ENCODE assay signal across 8 mouse cellular contexts in the genomic region with DNA sequence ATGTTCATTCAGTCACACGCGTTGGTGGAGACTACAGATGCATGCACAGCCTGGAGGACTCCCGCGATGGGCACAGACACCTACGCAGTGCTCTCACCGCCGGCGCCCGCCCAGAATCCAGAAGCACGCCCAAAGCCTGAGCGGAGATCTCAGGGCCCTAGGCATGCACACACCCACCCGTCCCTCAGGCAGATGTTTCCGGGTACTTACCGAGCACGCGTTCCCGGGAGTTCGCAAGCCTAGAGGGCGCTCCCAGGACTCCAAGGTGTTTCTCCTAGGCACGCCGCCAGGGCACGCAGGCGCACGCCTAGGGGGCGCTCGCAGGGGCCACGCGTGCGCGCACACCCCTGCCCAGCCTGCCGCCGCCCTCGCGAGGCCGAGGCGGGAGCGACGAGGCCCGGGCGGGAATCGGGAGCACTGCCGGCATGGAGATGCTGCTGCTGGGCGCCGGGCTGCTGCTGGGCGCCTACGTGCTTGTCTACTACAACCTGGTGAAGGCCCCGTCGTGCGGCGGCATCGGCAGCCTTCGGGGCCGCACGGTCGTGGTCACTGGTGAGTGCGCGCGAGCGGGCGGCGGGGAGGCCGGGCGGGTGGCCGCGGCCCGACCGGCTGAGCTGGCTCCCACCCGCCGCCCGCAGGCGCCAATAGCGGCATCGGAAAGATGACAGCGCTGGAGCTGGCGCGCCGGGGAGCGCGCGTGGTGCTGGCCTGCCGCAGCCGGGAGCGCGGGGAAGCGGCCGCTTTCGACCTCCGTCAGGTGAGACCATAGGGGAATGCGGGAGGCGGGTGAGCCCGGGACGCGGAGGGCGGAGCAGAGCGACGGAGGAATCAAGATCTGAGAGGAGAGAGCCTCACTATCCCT. TPM values are rescaled to one million over a fixed set of nuclear protein-coding genes. Genes with fewer than 3 reads are reported as not detected.
DNase-seq lines count a peak whose midpoint lies in the region; ATAC-seq lines count a peak whose summit lies in the region.

Gene Dhrs13 (plus strand): TSS at position 334 of the 862 bp plus-strand sequence.

- H3K4me1 ChIP-seq in heart, embryonic 14.5 days (ENCODE audit: control insufficient read depth in 2 of 2, insufficient read depth in 2 of 2, low read length in 2 of 2): peaks cover 11 to 15% of the 10 kb centered on the region in 2 experiments
- peaks cover 72% of the 10 kb centered on the region for H3K4me1 ChIP-seq in liver, embryonic 13.5 days (replicated peaks)
- peaks cover 12% of the 10 kb centered on the region for H3K4me1 ChIP-seq in stomach, embryonic 16.5 days (ENCODE audit: control insufficient read depth, insufficient read depth, low read length)

- H3K4me3 ChIP-seq in heart, embryonic 14.5 days (ENCODE audit: control insufficient read depth in 1 of 2, insufficient read depth in 1 of 2, low read depth in 1 of 2, low read length in 2 of 2): peak within 1 kb of the TSS; percentile 80 to 83
- peak within 1 kb of the TSS; percentile 78 for H3K4me3 ChIP-seq in liver, embryonic 13.5 days (replicated peaks)
- H3K4me3 ChIP-seq in stomach, embryonic 16.5 days (replicated peaks; ENCODE audit: low read length): peak within 1 kb of the TSS; percentile 73

- under 1% methylated on average over 96 of the region's 96 CpGs for WGBS in heart, embryonic 14.5 days
- WGBS in liver, embryonic 13.5 days (ENCODE audit: insufficient replicate concordance): under 1% methylated on average over 96 of the region's 96 CpGs
- WGBS in stomach, embryonic 16.5 days: under 1% methylated on average over 92 of the region's 96 CpGs

- H3K4me2 ChIP-seq in heart, embryonic 14.5 days (ENCODE audit: low read length): peak within 1 kb of the TSS; percentile 97
- peak within 1 kb of the TSS; percentile 97 for H3K4me2 ChIP-seq in liver, embryonic 13.5 days
- peak within 1 kb of the TSS; percentile 85 for H3K4me2 ChIP-seq in stomach, embryonic 16.5 days (ENCODE audit: low read depth, low read length)

- no peaks in the 10 kb centered on the region for H3K9me3 ChIP-seq in heart, embryonic 14.5 days (ENCODE audit: control insufficient read depth, low read length)
- no peaks in the 10 kb centered on the region for H3K9me3 ChIP-seq in liver, embryonic 13.5 days (replicated peaks)
- H3K9me3 ChIP-seq in stomach, embryonic 16.5 days (replicated peaks; ENCODE audit: control insufficient read depth, low read length): no peaks in the 10 kb centered on the region

- peak within 1 kb of the TSS; percentile 86 for H3K9ac ChIP-seq in heart, embryonic 14.5 days (ENCODE audit: low read length)
- H3K9ac ChIP-seq in liver, embryonic 13.5 days: peak within 1 kb of the TSS; percentile 93
- peak within 1 kb of the TSS; percentile 87 for H3K9ac ChIP-seq in stomach, embryonic 16.5 days (ENCODE audit: low read length)

- ATAC-seq in erythroid progenitor cell, adult 5-6 weeks (replicated peaks; ENCODE audit: low FRiP score, poor library complexity, severe bottlenecking): peak; percentile 95
- peak; percentile 83 for ATAC-seq in heart, embryonic 14.5 days (ENCODE audit: insufficient number of reproducible peaks, insufficient read depth, low FRiP score, low read depth)
- peak; percentile 93 for ATAC-seq in liver, embryonic 13.5 days (ENCODE audit: low read depth)
- peak; percentile 93 for ATAC-seq in stomach, embryonic 16.5 days (ENCODE audit: insufficient read depth, low FRiP score)

- H3K36me3 ChIP-seq in heart, embryonic 14.5 days (ENCODE audit: control insufficient read depth, insufficient read depth, low read length): peaks cover 40% of the 10 kb centered on the region
- H3K36me3 ChIP-seq in liver, embryonic 13.5 days: peaks cover 61% of the 10 kb centered on the region
- 0 out of 2 replicates have a peak, but pooled peaks cover 4% of the 10 kb centered on the region for H3K36me3 ChIP-seq in stomach, embryonic 16.5 days (ENCODE audit: control insufficient read depth, insufficient read depth, low read length)

- H3K27ac ChIP-seq in heart, embryonic 14.5 days (replicated peaks in 1 of 2; ENCODE audit: control insufficient read depth in 1 of 2, insufficient read depth in 1 of 2, low read depth in 2 of 2, low read length in 2 of 2): peak within 1 kb of the TSS; percentile 60 to 86
- peak within 1 kb of the TSS; percentile 92 for H3K27ac ChIP-seq in liver, embryonic 13.5 days
- H3K27ac ChIP-seq in stomach, embryonic 16.5 days (ENCODE audit: low read length): peak within 1 kb of the TSS; percentile 86

- H3K27me3 ChIP-seq in heart, embryonic 14.5 days (ENCODE audit: control insufficient read depth, insufficient read depth, low read length): no peaks in the 10 kb centered on the region
- no peaks in the 10 kb centered on the region for H3K27me3 ChIP-seq in liver, embryonic 13.5 days
- no peaks in the 10 kb centered on the region for H3K27me3 ChIP-seq in stomach, embryonic 16.5 days (ENCODE audit: control insufficient read depth, insufficient read depth, low read length)

- peak; percentile 92 for DNase-seq in CD4-positive helper T cell, adult 2 months (ENCODE audit: low read depth, low spot score)
- DNase-seq in brain, embryonic 18.5 days (ENCODE audit: low read depth, low spot score): peak; percentile 75
- DNase-seq in kidney, postnatal 14 days: peak; percentile 96
- peak; percentile 92 for DNase-seq in liver, embryonic 13.5 days
- peak; percentile 91 for DNase-seq in neural tube, embryonic 10.5 days (ENCODE audit: extremely low spot score, low spot score)

RNA-seq across cellular contexts. Expression of gene Dhrs13, which starts in this region (rescaled TPM):
- total RNA-seq in erythroid progenitor cell, adult 5-6 weeks (2015; ENCODE audit: low replicate concordance): 10.1 and 10.8 TPM in 2 replicates
- 7.1 and 10.8 TPM in 2 replicates for total RNA-seq in erythroid progenitor cell, adult 5-6 weeks (2017; ENCODE audit: low replicate concordance)
- 14.4 and 18.0 TPM in 2 replicates for polyA plus RNA-seq in heart, embryonic 14.5 days (2014; fragmentation: Nextera tagmentation; extraction: Ambion mirVana)
- 18.2 and 19.3 TPM in 2 replicates for polyA plus RNA-seq in liver, embryonic 13.5 days (2015; fragmentation: Nextera tagmentation; extraction: Ambion mirVana)
- 12.1 and 13.8 TPM in 2 replicates for polyA plus RNA-seq in stomach, embryonic 16.5 days (2015; fragmentation: Nextera tagmentation; extraction: Ambion mirVana)

Comparison
In these comparisons a context has a peak if more than half of its experiments do, and no peak if none do; other contexts are left out.
1. Peak in every context shown above with its lines: DNase-seq, ATAC-seq, H3K4me3 ChIP-seq and H3K27ac ChIP-seq.